Mouse (Mus musculus) midbrain, embryonic 16.5 days (tissue): Measurements from ENCODE around the gene Kdm5c. TPM values are rescaled to one million over a fixed set of nuclear protein-coding genes. Genes with fewer than 3 reads are reported as not detected.
A peak's percentile ranks its signal among the peaks of the same experiment; 100 is the strongest.
"Not testable (repeated sequence)": the region's sequence is repeated elsewhere in the genome, so short reads cannot be mapped to it uniquely, and the experiment has no call there.

Experiments used
- ATAC-seq: fragments of 200-750 bp; cut with Nextera tagmentation; 2 replicates; pipeline ENCODE4 v1.8.0; 2017; ENCODE audit warnings: moderate TSS enrichment
- H3K27ac ChIP-seq: fragments of 300-500 bp; sonication (generic); 2 replicates; pipeline ENCODE4 v1.5.1; 2014; ENCODE audit warnings: mild to moderate bottlenecking, low read length, mixed read lengths
- H3K27me3 ChIP-seq: fragments of 300-500 bp; sonication (generic); 2 replicates; pipeline ENCODE4 v1.6.1; 2014; ENCODE audit warnings: low read depth, low read length, mixed read lengths; ENCODE audit not compliant: control insufficient read depth, insufficient read depth
- H3K36me3 ChIP-seq: fragments of 300-500 bp; sonication (generic); 2 replicates; pipeline ENCODE4 v1.6.1; 2014; ENCODE audit warnings: mild to moderate bottlenecking, low read length, moderate library complexity, mixed read lengths; ENCODE audit not compliant: control insufficient read depth, insufficient read depth
- H3K4me1 ChIP-seq: fragments of 300-500 bp; sonication (generic); 2 replicates; pipeline ENCODE4 v1.6.1; 2014; ENCODE audit warnings: mild to moderate bottlenecking, low read length, mixed read lengths; ENCODE audit not compliant: control insufficient read depth, insufficient read depth
- H3K4me2 ChIP-seq: fragments of 300-500 bp; sonication (generic); 2 replicates; pipeline ENCODE4 v1.6.1; 2014; ENCODE audit warnings: mild to moderate bottlenecking, low read length, mixed read lengths
- H3K4me3 ChIP-seq: fragments of 300-500 bp; sonication (generic); 2 replicates; pipeline ENCODE4 v1.5.1; 2014; ENCODE audit warnings: low read depth, mild to moderate bottlenecking, low read length, moderate library complexity, mixed read lengths
- H3K9ac ChIP-seq: fragments of 300-500 bp; sonication (generic); 2 replicates; pipeline ENCODE4 v1.6.1; 2014; ENCODE audit warnings: low read depth, low read length, mixed read lengths
- H3K9me3 ChIP-seq: fragments of 300-500 bp; sonication (generic); replicated peaks from 2 replicates; pipeline ENCODE4 v1.6.1; 2014; ENCODE audit warnings: mild to moderate bottlenecking, low read length, mixed read lengths; ENCODE audit not compliant: control insufficient read depth, poor library complexity, severe bottlenecking
- WGBS: fragments of 180-500 bp; shearing (Covaris S2); extraction: QIAGEN DNeasy Blood & Tissue Kit; methylation state at CpG from one replicate; pipeline ENCODE4 v1.1.7; 2014; 5-methylcytosine and 5-hydroxymethylcytosine counted together
- polyA plus RNA-seq: library from polyadenylated mRNA; unstranded; fragments of >200 nt; fragmentation: Nextera tagmentation; extraction: Ambion mirVana; gene quantifications from 2 replicates; pipeline ENCODE4 v1.2.1, GENCODE M21; 2015

Gene Kdm5c
- polyA plus RNA-seq, 1 experiment from 2014 or later = 36.6 TPM

DNA sequence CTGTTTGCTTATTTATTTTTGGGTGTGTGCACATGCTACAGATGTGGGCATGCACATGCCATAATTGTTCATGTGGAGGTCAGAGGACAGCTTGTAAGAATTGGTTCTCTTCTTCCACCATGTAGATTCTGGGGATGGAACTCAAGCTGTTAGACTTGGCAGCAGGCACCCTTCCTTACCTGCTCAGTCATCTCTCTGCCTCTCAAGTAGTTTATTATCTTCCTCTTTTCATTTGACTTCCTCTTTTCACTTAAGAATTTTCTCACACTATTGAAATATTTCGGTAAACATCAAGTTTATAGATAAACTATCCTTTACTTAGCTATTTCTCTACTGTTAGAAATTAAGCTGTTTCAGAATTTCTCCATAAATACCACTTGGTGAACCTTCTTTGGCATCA lies 18.1 kb upstream of the Kdm5c start:
- H3K4me1 ChIP-seq = no peaks in the 10 kb centered on the region
- H3K27ac ChIP-seq = no peak overlapping the region
- H3K9me3 ChIP-seq = no peaks in the 10 kb centered on the region
- no peak for ATAC-seq
- H3K36me3 ChIP-seq = no peaks in the 10 kb centered on the region; the same call in 1 of the 2 replicates
- no peak overlapping the region for H3K4me2 ChIP-seq
- H3K4me3 ChIP-seq = no peak overlapping the region
- peaks cover 40% of the 10 kb centered on the region for H3K27me3 ChIP-seq
- WGBS = 88% methylated on average over 1 of the region's 1 CpGs
- no peak overlapping the region for H3K9ac ChIP-seq

DNA sequence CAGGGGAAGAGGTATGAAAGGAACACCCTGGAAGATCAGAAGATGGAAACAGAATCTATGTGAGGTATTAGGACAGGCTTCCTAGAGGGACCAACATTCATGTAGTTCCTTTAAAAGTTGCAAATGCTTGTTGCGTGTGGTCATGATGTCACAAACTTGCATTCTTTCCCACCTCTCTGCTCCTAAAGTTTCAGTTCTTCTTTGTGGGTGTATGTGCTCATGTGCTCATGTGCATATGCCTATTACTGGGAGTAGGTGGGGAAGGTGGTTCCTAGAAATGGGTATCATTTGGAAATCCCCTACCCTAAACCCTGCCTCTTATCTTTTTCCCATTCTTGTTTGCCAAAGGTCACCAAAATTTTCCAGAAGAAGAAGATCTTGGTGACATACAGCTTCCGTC lies 14.3 kb upstream of the Kdm5c start:
- 94% methylated on average over 2 of the region's 2 CpGs for WGBS
- Histone ChIP-seq H3K27ac (no peak overlapping the region), H3K27me3 (peaks cover 34% of the 10 kb centered on the region), H3K4me2 (no peak overlapping the region), H3K4me1 (no peaks in the 10 kb centered on the region), H3K9ac (no peak overlapping the region), H3K4me3 (no peak overlapping the region), H3K36me3 (no peaks in the 10 kb centered on the region; the same call in 1 of the 2 replicates), H3K9me3 (no peaks in the 10 kb centered on the region)
- ATAC-seq = no peak

DNA sequence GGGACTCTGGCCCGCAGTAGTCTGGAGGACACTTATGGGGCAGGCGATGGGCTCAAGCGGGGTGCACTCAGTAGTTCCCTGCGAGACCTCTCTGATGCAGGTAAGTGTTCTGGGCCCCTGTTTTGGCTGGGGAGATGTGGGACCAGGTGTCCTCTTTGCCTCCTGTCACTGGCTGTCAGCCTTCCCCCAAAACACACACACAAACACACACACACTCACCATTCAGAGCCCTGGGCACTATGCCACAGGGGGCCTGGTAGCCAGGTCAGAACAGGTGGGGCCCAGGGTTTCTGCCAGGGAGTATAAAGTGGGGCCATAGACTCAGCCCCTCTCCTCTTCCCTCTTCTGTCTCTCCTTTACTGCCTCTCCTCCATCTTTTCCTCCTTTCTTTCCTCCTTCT lies 11.1 kb upstream of the Kdm5c start:
- H3K4me1 ChIP-seq = no peaks in the 10 kb centered on the region
- WGBS = 80% methylated on average over 4 of the region's 4 CpGs
- no peak overlapping the region for H3K27ac ChIP-seq
- ATAC-seq = no peak
- no peaks in the 10 kb centered on the region for H3K36me3 ChIP-seq
- no peak overlapping the region for H3K4me2 ChIP-seq
- no peak overlapping the region for H3K4me3 ChIP-seq
- H3K9me3 ChIP-seq = no peaks in the 10 kb centered on the region
- H3K9ac ChIP-seq = no peak overlapping the region
- H3K27me3 ChIP-seq = peaks cover 45% of the 10 kb centered on the region

DNA sequence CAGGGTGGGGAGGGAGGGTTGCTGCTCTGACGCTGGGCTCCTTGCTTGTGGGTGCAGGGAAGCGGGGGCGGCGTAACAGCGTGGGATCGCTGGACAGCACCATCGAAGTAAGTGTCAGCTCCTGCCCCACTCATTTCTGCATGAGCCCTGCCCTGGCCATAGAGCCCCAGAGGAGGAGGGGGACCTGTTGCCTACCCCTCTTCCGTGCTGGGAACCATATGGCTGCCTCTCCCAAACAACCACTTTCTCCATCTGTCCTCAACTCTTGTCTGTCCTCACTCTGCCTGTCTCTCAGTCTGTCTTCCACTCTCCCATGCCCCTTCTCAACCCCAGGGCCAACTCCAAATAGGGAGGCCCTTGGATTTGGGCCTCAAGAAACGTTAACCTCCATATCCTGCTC lies 10.6 kb upstream of the Kdm5c start:
- no peaks in the 10 kb centered on the region for H3K4me1 ChIP-seq
- no peak for ATAC-seq
- peaks cover 43% of the 10 kb centered on the region for H3K27me3 ChIP-seq
- 68% methylated on average over 9 of the region's 9 CpGs for WGBS
- H3K36me3 ChIP-seq = no peaks in the 10 kb centered on the region
- no peak overlapping the region for H3K27ac ChIP-seq
- H3K4me3 ChIP-seq = no peak overlapping the region
- no peaks in the 10 kb centered on the region for H3K9me3 ChIP-seq
- H3K9ac ChIP-seq = no peak overlapping the region
- no peak overlapping the region for H3K4me2 ChIP-seq

DNA sequence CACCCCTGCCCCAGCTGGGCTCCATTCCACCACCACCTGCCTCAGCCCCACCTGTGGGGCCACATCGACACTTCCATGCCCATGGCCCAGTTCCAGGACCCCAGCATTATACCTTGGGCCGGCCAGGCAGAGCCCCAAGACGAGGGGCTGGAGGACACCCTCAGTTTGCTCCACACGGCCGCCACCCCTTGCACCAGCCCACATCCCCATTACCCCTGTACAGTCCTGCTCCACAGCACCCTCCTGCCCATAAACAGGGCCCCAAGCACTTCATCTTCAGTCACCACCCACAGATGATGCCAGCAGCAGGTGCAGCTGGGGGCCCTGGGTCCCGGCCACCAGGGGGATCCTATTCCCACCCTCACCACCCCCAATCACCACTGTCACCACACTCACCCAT lies 9.5 kb upstream of the Kdm5c start:
- Histone ChIP-seq H3K9me3 (no peaks in the 10 kb centered on the region), H3K27ac (no peak overlapping the region), H3K36me3 (no peaks in the 10 kb centered on the region), H3K27me3 (peaks cover 42% of the 10 kb centered on the region), H3K4me2 (no peak overlapping the region), H3K9ac (no peak overlapping the region), H3K4me1 (no peaks in the 10 kb centered on the region), H3K4me3 (no peak overlapping the region)
- WGBS = 91% methylated on average over 5 of the region's 6 CpGs
- ATAC-seq = no peak

DNA sequence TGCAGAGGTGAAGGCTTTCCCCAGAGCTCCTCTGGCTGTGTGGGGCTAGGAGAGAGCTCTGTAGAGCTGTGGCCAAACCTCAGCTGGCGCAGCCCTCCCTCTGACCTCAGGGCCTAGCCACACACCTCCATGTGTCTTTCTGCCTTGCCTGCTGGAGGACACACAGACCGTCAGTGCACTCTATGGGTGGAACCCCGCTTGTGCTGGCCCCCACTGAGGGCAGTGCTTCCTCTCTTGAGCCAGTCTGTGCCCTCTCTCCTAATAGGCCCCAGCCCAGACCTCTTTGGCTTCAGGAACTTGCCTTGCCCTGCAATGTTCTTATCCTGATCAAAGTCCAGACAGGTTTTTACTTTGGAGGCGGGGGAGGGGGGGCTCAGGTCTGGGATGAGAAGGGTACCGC lies 8.5 kb upstream of the Kdm5c start:
- peaks cover 41% of the 10 kb centered on the region for H3K27me3 ChIP-seq
- 82% methylated on average over 5 of the region's 5 CpGs for WGBS
- H3K9me3 ChIP-seq = no peaks in the 10 kb centered on the region
- ATAC-seq = no peak
- no peak overlapping the region for H3K9ac ChIP-seq
- H3K4me1 ChIP-seq = no peaks in the 10 kb centered on the region
- H3K4me2 ChIP-seq = no peak overlapping the region
- no peaks in the 10 kb centered on the region for H3K36me3 ChIP-seq
- H3K27ac ChIP-seq = no peak overlapping the region
- H3K4me3 ChIP-seq = no peak overlapping the region

DNA sequence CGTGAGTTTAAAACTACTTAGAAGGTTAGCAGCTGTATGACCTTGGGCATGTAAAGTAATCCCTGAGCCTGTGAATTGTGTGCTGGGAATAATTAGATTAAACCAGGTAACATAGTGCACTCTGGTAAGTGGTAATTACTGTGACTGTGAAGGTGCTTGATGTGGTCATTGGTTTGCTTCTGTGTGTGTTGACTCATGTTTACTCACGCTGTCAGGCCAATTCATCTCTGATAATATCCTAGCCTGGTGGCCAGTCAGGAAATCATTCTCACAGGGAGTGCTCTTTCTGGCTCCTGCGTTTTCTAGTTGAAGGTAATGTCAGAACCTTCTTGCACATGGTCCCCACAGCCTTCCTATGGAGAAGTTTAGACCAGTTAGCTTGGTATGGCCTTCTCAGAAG lies 1.3 kb downstream of the Kdm5c start:
- peak overlapping the region; percentile 93 for H3K9ac ChIP-seq
- H3K27ac ChIP-seq = no peak overlapping the region
- H3K4me3 ChIP-seq = peak overlapping the region; percentile 88
- peak overlapping the region; percentile 83 for H3K4me2 ChIP-seq
- no peaks in the 10 kb centered on the region for H3K9me3 ChIP-seq
- ATAC-seq = no peak
- H3K27me3 ChIP-seq = no peaks in the 10 kb centered on the region
- 31% methylated on average over 3 of the region's 3 CpGs for WGBS
- H3K4me1 ChIP-seq = peaks cover 23% of the 10 kb centered on the region
- no peaks in the 10 kb centered on the region; the same call in 1 of the 2 replicates for H3K36me3 ChIP-seq

DNA sequence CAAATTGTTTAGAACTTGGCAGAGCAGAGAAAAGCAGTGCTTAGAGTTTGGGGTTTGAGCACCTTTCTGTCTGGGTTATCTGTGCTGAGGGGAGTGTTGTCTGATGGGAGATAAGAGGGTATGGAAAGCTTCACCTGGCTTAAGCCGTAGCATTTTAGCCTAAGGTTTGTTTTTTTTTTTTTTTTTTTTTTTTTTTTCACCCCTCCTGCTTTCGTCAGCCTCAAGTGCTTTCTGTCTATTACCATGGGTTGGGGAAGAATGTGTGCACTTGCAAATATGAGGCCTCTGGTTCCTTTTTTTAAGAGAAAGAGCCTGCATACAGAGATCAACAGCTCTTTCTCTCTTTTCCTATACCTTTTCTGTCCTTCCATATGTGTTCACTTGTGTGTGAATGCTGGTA lies 2.9 kb downstream of the Kdm5c start:
- H3K9ac ChIP-seq = no peak overlapping the region
- H3K4me3 ChIP-seq = no peak overlapping the region
- 88% methylated on average over 2 of the region's 2 CpGs for WGBS
- no peaks in the 10 kb centered on the region for H3K27me3 ChIP-seq
- peaks cover 23% of the 10 kb centered on the region for H3K4me1 ChIP-seq
- peak overlapping the region; percentile 83; the same call in 1 of the 2 replicates for H3K4me2 ChIP-seq
- ATAC-seq = no peak
- H3K27ac ChIP-seq = no peak overlapping the region
- no peaks in the 10 kb centered on the region for H3K9me3 ChIP-seq
- peaks cover 8% of the 10 kb centered on the region; the same call in 1 of the 2 replicates for H3K36me3 ChIP-seq

DNA sequence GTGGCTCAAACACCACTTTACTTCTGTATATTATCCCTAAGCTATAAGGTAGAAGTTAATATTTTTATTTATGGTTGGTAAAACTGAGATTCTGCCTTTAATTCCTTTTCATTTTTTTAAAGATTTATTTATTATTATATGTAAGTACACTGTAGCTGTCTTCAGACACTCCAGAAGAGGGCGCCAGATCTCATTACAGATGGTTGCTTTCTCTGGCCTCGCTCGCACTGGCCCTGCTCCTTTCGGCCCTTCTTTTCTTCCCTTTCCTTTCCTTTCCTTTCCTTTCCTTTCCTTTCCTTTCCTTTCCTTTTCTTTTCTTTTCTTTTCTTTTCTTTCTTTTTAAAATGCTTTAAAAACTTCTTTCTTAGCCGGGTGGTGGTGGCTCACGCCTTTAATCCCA lies 10.3 kb downstream of the Kdm5c start:
- not testable (repeated sequence) for H3K9me3 ChIP-seq, H3K27ac ChIP-seq, H3K9ac ChIP-seq, H3K27me3 ChIP-seq, ATAC-seq, H3K4me3 ChIP-seq, H3K4me1 ChIP-seq, H3K4me2 ChIP-seq
- WGBS = 76% methylated on average over 6 of the region's 6 CpGs
- H3K36me3 ChIP-seq = peaks cover 41% of the 10 kb centered on the region
